Mouse (Mus musculus) lung, adult 2 months (tissue): ENCODE results near the gene Trit1.

Experiments used
- CTCF ChIP-seq: fragments of 200-500 bp; IDR thresholded peaks from 2 replicates; pipeline ENCODE4 v1.5.1; 2011; ENCODE audit warnings: mild to moderate bottlenecking, low read length, control low read depth; ENCODE audit not compliant: insufficient read depth
- POLR2A ChIP-seq: fragments of 200-500 bp; IDR thresholded peaks from 2 replicates; pipeline ENCODE4 v1.6.1; 2011; ENCODE audit warnings: low read depth, mild to moderate bottlenecking, control low read depth, low read length, borderline replicate concordance; ENCODE audit errors: extremely low read depth

DNA sequence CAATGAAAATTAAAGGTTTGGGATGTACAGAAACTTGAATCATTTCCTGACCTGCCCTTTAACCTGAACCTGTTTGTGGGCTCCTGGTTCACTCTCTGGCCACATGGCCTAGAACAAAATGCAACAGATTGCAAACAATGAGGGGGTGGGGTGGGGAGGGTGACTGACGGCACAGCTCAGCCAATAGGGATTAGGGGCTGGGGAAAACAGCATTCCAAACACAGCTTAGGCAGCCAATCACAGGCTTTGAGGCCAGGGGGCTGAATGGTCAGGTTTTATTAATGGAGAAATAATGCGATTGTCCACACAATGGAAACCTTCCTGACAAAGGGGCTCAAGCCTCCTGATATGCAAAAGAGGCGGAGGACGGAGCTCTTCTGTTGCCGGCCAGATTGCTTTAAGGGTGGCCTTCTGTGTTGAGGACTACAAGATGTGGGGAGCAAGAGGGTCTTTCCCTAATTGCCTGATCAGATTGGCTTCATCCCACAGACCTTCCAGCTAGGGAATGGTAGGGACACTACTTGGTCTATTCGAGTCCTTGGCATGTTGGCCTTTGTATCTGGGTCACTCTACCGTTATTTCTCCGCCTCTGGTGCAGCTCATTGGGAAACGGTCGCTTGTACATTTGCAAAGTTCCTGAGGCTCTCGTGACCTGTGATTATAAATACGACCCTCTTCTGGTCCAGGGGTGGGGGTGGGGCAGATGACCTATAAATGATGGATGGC, 17.7 kb upstream of the Trit1 start:
- TF ChIP-seq CTCF (no peak), POLR2A (no peak)
